Mouse (Mus musculus): ENCODE measurements around the gene Gpr137.

DNA sequence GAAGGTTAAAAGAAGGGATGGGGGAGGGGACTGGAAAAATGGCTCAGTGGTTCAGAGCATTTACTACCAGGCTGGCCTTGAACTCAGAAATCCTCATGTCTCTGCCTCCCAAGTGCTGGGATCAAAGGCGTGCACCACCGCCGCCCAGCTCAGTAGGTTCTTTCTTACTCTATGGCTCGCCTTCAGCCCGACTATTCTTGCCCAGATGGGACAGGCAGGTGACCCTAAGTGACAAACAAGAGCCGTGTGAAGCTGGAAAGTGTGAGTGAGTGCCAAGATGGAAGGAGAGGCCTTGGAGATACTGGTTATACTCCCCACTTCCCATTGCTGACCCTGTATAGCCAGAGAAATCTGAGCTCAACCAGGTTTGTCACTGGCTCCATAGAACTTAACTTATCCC is 1.4 kb upstream of the Gpr137 start:
- TF ChIP-seq POLR2A (IDR thresholded peaks at IDR 0.05; ENCODE audit: insufficient read length, low read depth) (no peak), TCF12 (IDR thresholded peaks at IDR 0.05; ENCODE audit: insufficient read depth, poor library complexity, severe bottlenecking) (no peak), E2F4 (IDR thresholded peaks at IDR 0.05; ENCODE audit: insufficient read depth) (no peak)

All from myocyte (in vitro differentiated cells).